Mouse (Mus musculus) testis, adult 2 months (tissue): Measurements from ENCODE around the gene Nup153.

Experiments
- CTCF ChIP-seq: fragments of 200-500 bp; IDR thresholded peaks from 2 replicates; pipeline ENCODE4 v1.5.1; 2012; ENCODE audit warnings: low read depth, mild to moderate bottlenecking, inconsistent platforms, low read length, moderate library complexity; ENCODE audit not compliant: control insufficient read depth, insufficient read depth, insufficient replicate concordance
- POLR2A ChIP-seq: fragments of 200-500 bp; IDR thresholded peaks from 2 replicates; pipeline ENCODE4 v1.6.1; 2012; ENCODE audit warnings: low read depth, mild to moderate bottlenecking, inconsistent platforms, low read length, moderate library complexity; ENCODE audit not compliant: control insufficient read depth

- TF ChIP-seq CTCF (no peak), POLR2A (no peak)
Observed at GRCm38 (mm10) chr13:46674601-46675000, 53.1 kb downstream of the Nup153 start.
